Comparison of ENCODE assay signal across 27 mouse cellular contexts in the genomic region with DNA sequence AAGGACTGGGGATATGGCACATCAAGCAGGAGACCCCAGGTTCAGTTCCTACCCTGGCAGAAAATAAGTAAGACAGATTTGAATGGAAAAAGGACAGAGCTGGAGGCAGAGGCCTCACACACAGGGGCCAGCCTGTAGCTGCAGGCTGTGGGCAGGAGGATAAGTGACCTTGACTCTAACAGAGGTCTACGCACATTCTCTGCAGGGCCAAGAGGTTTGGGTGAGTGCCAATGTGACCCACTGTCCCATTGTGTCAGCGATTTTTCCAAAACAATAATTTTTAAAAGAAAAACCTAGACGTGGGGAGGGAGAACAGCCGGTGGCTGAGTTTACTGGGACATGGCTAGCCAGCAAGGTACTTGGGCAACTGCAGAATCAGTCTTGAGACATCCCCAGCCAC. TPM values are rescaled to one million over a fixed set of nuclear protein-coding genes. Genes with fewer than 3 reads are reported as not detected.
DNase-seq lines count a peak whose midpoint lies in the region; ATAC-seq lines count a peak whose summit lies in the region.
"Had no signal": no experiment of that assay in that cellular context is flagged by ENCODE, and none has a peak within 500 bp of the region (broad histone marks: within the 10 kb centered on the region; RNA-seq: fewer than 3 reads in every experiment).

No protein-coding gene starts in this region.

- H3K4me2 ChIP-seq in heart, embryonic 15.5 days, result no peak overlapping the region
- H3K4me2 ChIP-seq: embryonic facial prominence, embryonic 12.5 days; hindbrain, embryonic 15.5 days; limb, embryonic 15.5 days; midbrain, embryonic 11.5 days; stomach, embryonic 15.5 days had no signal

- DNase-seq in adrenal gland, adult 2 months, result peak; percentile 69
- DNase-seq in adrenal gland, postnatal 10 days, result no peak
- no peak for DNase-seq in heart, embryonic 10.5 days (ENCODE audit: low spot score)
- no peak for DNase-seq in heart, adult 11 months
- DNase-seq in heart, postnatal 14 days, result no peak
- DNase-seq in kidney, postnatal 25 days, result peak; percentile 49 to 62
- DNase-seq in kidney, postnatal 14 days, result no peak
- DNase-seq: cerebellum, adult 11-12 months; cerebellum, adult 9-11 months; embryo, embryonic 11 days; kidney, adult 11 months; layer of hippocampus, adult 9-11 months; lung, postnatal 36 days; thymus, adult 18-20 months; thymus, postnatal 25 days had no signal

- peak overlapping the region; percentile 38; the same call in 1 of the 2 replicates for H3K27ac ChIP-seq in heart, embryonic 10.5 days
- H3K27ac ChIP-seq in heart, embryonic 15.5 days, result peak overlapping the region; percentile 75
- H3K27ac ChIP-seq: embryonic facial prominence, embryonic 12.5 days; hindbrain, embryonic 10.5 days; hindbrain, embryonic 15.5 days; limb, embryonic 10.5 days; limb, embryonic 15.5 days; stomach, embryonic 15.5 days had no signal

- H3K27me3 ChIP-seq in heart, embryonic 10.5 days (ENCODE audit: insufficient read depth, poor library complexity, severe bottlenecking), result no peaks in the 10 kb centered on the region
- H3K27me3 ChIP-seq in heart, embryonic 15.5 days, result no peaks in the 10 kb centered on the region
- H3K27me3 ChIP-seq: embryonic facial prominence, embryonic 12.5 days; hindbrain, embryonic 15.5 days; limb, embryonic 15.5 days; stomach, embryonic 15.5 days had no signal

- H3K9ac ChIP-seq in heart, embryonic 15.5 days, result no peak overlapping the region
- H3K9ac ChIP-seq: embryonic facial prominence, embryonic 12.5 days; hindbrain, embryonic 15.5 days; limb, embryonic 15.5 days; stomach, embryonic 15.5 days had no signal

- peaks cover 61% of the 10 kb centered on the region for H3K4me1 ChIP-seq in heart, embryonic 10.5 days
- peaks cover 45% of the 10 kb centered on the region for H3K4me1 ChIP-seq in heart, embryonic 15.5 days (replicated peaks)
- H3K4me1 ChIP-seq: embryonic facial prominence, embryonic 12.5 days; stomach, embryonic 15.5 days had no signal

- intact Hi-C loops in heart, postnatal 14 days (cut with DNase I), result no loop called here

- WGBS in heart, embryonic 10.5 days, result 90% methylated on average over 4 of the region's 4 CpGs
- 55% methylated on average over 4 of the region's 4 CpGs for WGBS in heart, embryonic 15.5 days

- no peaks in the 10 kb centered on the region for H3K9me3 ChIP-seq in heart, embryonic 10.5 days
- no peaks in the 10 kb centered on the region for H3K9me3 ChIP-seq in heart, embryonic 15.5 days (replicated peaks)
- H3K9me3 ChIP-seq: embryonic facial prominence, embryonic 12.5 days; G1E; hindbrain, embryonic 10.5 days; hindbrain, embryonic 15.5 days; limb, embryonic 10.5 days; limb, embryonic 15.5 days; stomach, embryonic 15.5 days had no signal

- no peak overlapping the region for H3K4me3 ChIP-seq in heart, embryonic 10.5 days
- H3K4me3 ChIP-seq in heart, embryonic 15.5 days, result no peak overlapping the region
- H3K4me3 ChIP-seq: embryonic facial prominence, embryonic 12.5 days; hindbrain, embryonic 10.5 days; hindbrain, embryonic 15.5 days; limb, embryonic 10.5 days; limb, embryonic 15.5 days; stomach, embryonic 15.5 days had no signal

- no peak for ATAC-seq in heart, embryonic 15.5 days (replicated peaks; ENCODE audit: insufficient number of reproducible peaks, insufficient read depth, low FRiP score, low read depth)
- ATAC-seq: forebrain, embryonic 14.5 days; inflammation-experienced regulatory T-cells, adult 6 months; midbrain, embryonic 16.5 days had no signal

- 0 out of 2 replicates have a peak, but pooled peaks cover 8% of the 10 kb centered on the region for H3K36me3 ChIP-seq in heart, embryonic 10.5 days
- no peaks in the 10 kb centered on the region for H3K36me3 ChIP-seq in heart, embryonic 15.5 days
- H3K36me3 ChIP-seq: embryonic facial prominence, embryonic 12.5 days; hindbrain, embryonic 15.5 days; limb, embryonic 15.5 days; stomach, embryonic 15.5 days had no signal

RNA-seq across cellular contexts. Expression of a gene that starts 15.6 kb away (rescaled TPM):
- 1,000 to 10,000 TPM; 2,436 to 2,553 TPM for total RNA-seq in adrenal gland, adult 2 months (2021)
- 2,348 and 2,822 TPM in 2 replicates for polyA plus RNA-seq in adrenal gland, adult 2 months (2012; rRNA removed)
- 1,000 to 10,000 TPM in 1 of 2 experiments, 100 to 1,000 TPM in 1; 506 to 1,242 TPM for total RNA-seq in adrenal gland, postnatal 10 days (2021)
- polyA plus RNA-seq in heart, embryonic 10.5 days (2016; fragmentation: Nextera tagmentation; extraction: Ambion mirVana), result 73.1 and 94.3 TPM in 2 replicates
- polyA plus RNA-seq in heart, embryonic 15.5 days (2015; fragmentation: Nextera tagmentation; extraction: Ambion mirVana), result 54.8 and 68.1 TPM in 2 replicates
- 10 to 100 TPM; 60.1 to 77.5 TPM for total RNA-seq in heart, postnatal 14 days (2021)

Comparison
In these comparisons a context has a peak if more than half of its experiments do, and no peak if none do; other contexts are left out.
1. DNase-seq: peak in adrenal gland, adult 2 months (single experiment) and kidney, postnatal 25 days (2 of 2); none in adrenal gland, postnatal 10 days (single experiment), heart, embryonic 10.5 days (single experiment), heart, adult 11 months (single experiment), heart, postnatal 14 days (0 of 2) and kidney, postnatal 14 days (single experiment).
2. RNA of a gene that starts 15.6 kb away (total RNA-seq): 2,436 to 2,553 TPM in adrenal gland, adult 2 months and 506 to 1,242 TPM in adrenal gland, postnatal 10 days; 60.1 to 77.5 TPM in heart, postnatal 14 days; every median in the first group is over 4 times any median in the second.